Mouse (Mus musculus): Measurements from ENCODE around the gene Pcyt1b.

The Pcyt1b gene

GRCm38 (mm10) chrX:93732407-93732806, 77.7 kb downstream of the Pcyt1b start:
- DNase-seq (ENCODE audit: low spot score in 2 of 2), result no peak

GRCm38 (mm10) chrX:93732975-93733748, 78.5 kb downstream of the Pcyt1b start:
- DNase-seq (ENCODE audit: low spot score in 2 of 2), result no peak

- DNase-seq (ENCODE audit: low spot score in 2 of 2), result no peak
Observed at GRCm38 (mm10) chrX:93749165-93749564, 94.5 kb downstream of the Pcyt1b start.

- DNase-seq (ENCODE audit: low spot score in 2 of 2), result no peak
Observed at GRCm38 (mm10) chrX:93750566-93750965, 95.9 kb downstream of the Pcyt1b start.

- no peak for DNase-seq (ENCODE audit: low spot score in 2 of 2)
Observed at GRCm38 (mm10) chrX:93755210-93755842, 100.7 kb downstream of the Pcyt1b start.

GRCm38 (mm10) chrX:93756867-93757455, 102.3 kb downstream of the Pcyt1b start:
- no peak for DNase-seq (ENCODE audit: low spot score in 2 of 2)

- no peak for DNase-seq (ENCODE audit: low spot score in 2 of 2)
Observed at GRCm38 (mm10) chrX:93760770-93761169, 106.1 kb downstream of the Pcyt1b start.

- DNase-seq (ENCODE audit: low spot score in 2 of 2), result no peak
Observed at GRCm38 (mm10) chrX:93789562-93789961, 134.9 kb downstream of the Pcyt1b start.

- peak; percentile 1 to 21 for DNase-seq (ENCODE audit: low spot score in 2 of 2)
Observed at GRCm38 (mm10) chrX:93793168-93793567, 138.5 kb downstream of the Pcyt1b start.
